Mouse (Mus musculus) liver, adult 2 months (tissue): ENCODE measurements at regions not wholly inside any gene's neighbourhood (a gene's known extent, or its start where the extent isn't known, plus 50 kb on each side); places are given as distances from the start of the nearest gene placed in this dataset.

Experiments used
- DNase-seq: peaks from one replicate; pipeline ENCODE4 v3.0.0-alpha.2; 2011; ENCODE audit warnings: low read depth, low spot score; ENCODE audit errors: extremely low read depth
- H3K27ac ChIP-seq: fragments of 200-500 bp; replicated peaks from 2 replicates; pipeline ENCODE4 v1.5.1; 2012; ENCODE audit warnings: low read depth, mild to moderate bottlenecking, control low read depth, inconsistent platforms, low read length; ENCODE audit not compliant: insufficient read depth
- H3K27me3 ChIP-seq: fragments of 200-500 bp; 2 replicates; pipeline ENCODE4 v1.6.1; 2012; ENCODE audit warnings: mild to moderate bottlenecking, moderate library complexity, low read length, inconsistent platforms; ENCODE audit not compliant: control insufficient read depth, insufficient read depth
- H3K36me3 ChIP-seq: fragments of 200-500 bp; 2 replicates; pipeline ENCODE4 v1.6.1; 2012; ENCODE audit warnings: low read length, inconsistent platforms; ENCODE audit not compliant: control insufficient read depth, insufficient read depth
- H3K4me1 ChIP-seq: fragments of 200-500 bp; 2 replicates; pipeline ENCODE4 v1.6.1; 2011; ENCODE audit warnings: low read length; ENCODE audit not compliant: control insufficient read depth, insufficient read depth
- H3K4me3 ChIP-seq: fragments of 200-500 bp; 2 replicates; pipeline ENCODE4 v1.5.1; 2011; ENCODE audit warnings: low read depth, mild to moderate bottlenecking, control low read depth, low read length, moderate library complexity; ENCODE audit not compliant: insufficient read depth
- H3K79me2 ChIP-seq: fragments of 200-500 bp; 2 replicates; pipeline ENCODE4 v1.6.1; 2012; ENCODE audit warnings: inconsistent platforms, mild to moderate bottlenecking, low read length, moderate library complexity; ENCODE audit not compliant: control insufficient read depth, insufficient read depth
- H3K9ac ChIP-seq: fragments of 200-500 bp; 2 replicates; pipeline ENCODE4 v1.6.1; 2012; ENCODE audit warnings: low read depth, mild to moderate bottlenecking, control low read depth, inconsistent platforms, low read length
- CTCF ChIP-seq: fragments of 200-500 bp; IDR thresholded peaks from 2 replicates; pipeline ENCODE4 v1.5.1; 2011; ENCODE audit warnings: low read depth, low read length, control low read depth
- POLR2A ChIP-seq: fragments of 200-500 bp; IDR thresholded peaks from 2 replicates; pipeline ENCODE4 v1.6.1; 2011; ENCODE audit warnings: low read length, control low read depth; ENCODE audit not compliant: insufficient read depth; ENCODE audit errors: extremely low read depth
- WGBS: fragments of 180-500 bp; shearing (Covaris S2); methylation state at CpG from one replicate; pipeline ENCODE4 v1.1.7; 2018; 5-methylcytosine and 5-hydroxymethylcytosine counted together

- TF ChIP-seq POLR2A: no peak
- Histone ChIP-seq H3K36me3 (no peaks in the 10 kb centered on the region), H3K4me1 (no peaks in the 10 kb centered on the region), H3K79me2 (no peaks in the 10 kb centered on the region), H3K27me3 (no peaks in the 10 kb centered on the region), H3K9ac (no peak overlapping the region), H3K27ac (no peak overlapping the region), H3K4me3 (no peak overlapping the region)
- no peak for DNase-seq
- WGBS: 61% methylated on average over 1 of the region's 1 CpGs
These were observed 255.2 kb downstream of the 1810013L24Rik start for GRCm38 (mm10) chr16:9085133-9085532.

GRCm38 (mm10) chr16:9085977-9086376, 256.1 kb downstream of the 1810013L24Rik start:
- Histone ChIP-seq H3K9ac (no peak overlapping the region), H3K27ac (no peak overlapping the region), H3K79me2 (no peaks in the 10 kb centered on the region), H3K27me3 (no peaks in the 10 kb centered on the region), H3K36me3 (no peaks in the 10 kb centered on the region), H3K4me1 (no peaks in the 10 kb centered on the region), H3K4me3 (no peak overlapping the region)
- TF ChIP-seq POLR2A: no peak
- TF ChIP-seq CTCF: no peak
- 72% methylated on average over 5 of the region's 5 CpGs for WGBS
- no peak for DNase-seq

DNA sequence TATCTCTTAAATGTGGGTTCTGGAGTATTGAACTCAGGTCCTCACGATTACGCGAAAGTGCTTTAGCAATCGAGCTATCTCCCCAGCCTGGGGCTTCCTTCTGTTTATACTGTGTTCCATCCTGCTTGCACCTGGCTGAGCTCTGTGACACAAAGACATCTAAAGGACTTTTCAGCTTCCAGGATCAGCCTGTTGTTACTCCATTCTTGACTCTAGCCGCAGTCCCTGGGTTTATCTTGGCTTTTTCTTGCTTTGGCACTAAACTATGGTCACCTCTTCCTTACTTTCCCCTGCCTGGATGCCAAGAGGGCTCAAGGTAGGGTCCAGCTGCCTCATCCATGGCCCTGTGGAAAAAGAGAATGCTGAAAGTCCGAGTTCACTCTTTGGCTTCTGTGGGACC, 261.9 kb downstream of the 1810013L24Rik start:
- Histone ChIP-seq H3K9ac (no peak overlapping the region), H3K27me3 (no peaks in the 10 kb centered on the region), H3K27ac (no peak overlapping the region), H3K79me2 (no peaks in the 10 kb centered on the region), H3K4me3 (no peak overlapping the region), H3K4me1 (no peaks in the 10 kb centered on the region), H3K36me3 (no peaks in the 10 kb centered on the region)
- DNase-seq: no peak
- TF ChIP-seq POLR2A: no peak
- no peak for TF ChIP-seq CTCF
- WGBS: 78% methylated on average over 6 of the region's 6 CpGs

- no peaks in the 10 kb centered on the region for H3K36me3 ChIP-seq
- no peak overlapping the region for H3K9ac ChIP-seq
- no peaks in the 10 kb centered on the region for H3K27me3 ChIP-seq
- no peaks in the 10 kb centered on the region for H3K4me1 ChIP-seq
- H3K79me2 ChIP-seq: no peaks in the 10 kb centered on the region
- H3K27ac ChIP-seq: no peak overlapping the region
- H3K4me3 ChIP-seq: no peak overlapping the region
- 49% methylated on average over 11 of the region's 11 CpGs for WGBS
- no peak for DNase-seq
- TF ChIP-seq POLR2A (no peak), CTCF (no peak)
These were observed 262.4 kb downstream of the 1810013L24Rik start for GRCm38 (mm10) chr16:9092191-9092848.

DNA sequence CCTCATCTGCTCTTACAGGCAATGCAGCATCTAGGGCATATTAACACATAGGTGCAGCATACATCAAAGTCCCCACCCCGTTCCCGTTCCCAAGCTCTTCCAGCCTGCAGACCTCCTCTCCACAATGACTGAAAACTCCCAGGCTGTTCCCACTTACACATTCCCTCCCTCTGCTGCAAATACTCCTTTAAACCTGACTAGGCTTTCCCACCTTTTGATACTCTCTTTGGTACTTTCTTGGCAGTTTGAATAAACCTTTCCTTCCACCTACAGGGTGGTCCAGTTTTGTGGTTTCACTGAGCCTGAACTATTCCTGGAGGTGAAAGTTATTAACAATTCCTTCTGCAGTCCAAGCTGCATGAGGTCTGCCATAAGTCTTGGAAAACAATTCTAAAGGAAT, 263.7 kb downstream of the 1810013L24Rik start:
- Histone ChIP-seq H3K4me1 (no peaks in the 10 kb centered on the region), H3K79me2 (no peaks in the 10 kb centered on the region), H3K9ac (no peak overlapping the region), H3K27me3 (no peaks in the 10 kb centered on the region), H3K36me3 (no peaks in the 10 kb centered on the region), H3K27ac (no peak overlapping the region), H3K4me3 (no peak overlapping the region)
- no peak for TF ChIP-seq POLR2A
- 30% methylated on average over 2 of the region's 2 CpGs for WGBS
- no peak for DNase-seq

DNA sequence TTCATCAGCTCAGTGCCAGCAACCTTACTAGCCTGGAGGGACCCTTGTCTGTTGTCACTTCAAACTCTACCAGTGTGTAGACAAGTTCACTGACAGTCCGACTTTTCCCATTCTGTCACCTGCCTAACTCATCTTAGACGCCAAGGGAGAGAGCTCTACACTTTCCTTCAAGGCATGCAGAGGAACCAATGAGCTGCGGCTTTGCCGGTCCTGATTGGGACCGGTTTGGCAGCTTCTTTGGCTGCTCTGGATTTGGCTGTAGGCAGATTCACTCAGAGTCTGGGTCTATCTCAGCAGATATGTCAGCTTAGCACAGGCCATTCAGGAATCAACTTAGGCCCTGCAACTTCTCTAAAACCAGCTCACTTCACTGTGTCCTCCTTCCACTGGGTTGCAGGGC, 264.3 kb downstream of the 1810013L24Rik start:
- WGBS: 37% methylated on average over 5 of the region's 5 CpGs
- H3K27me3 ChIP-seq: no peaks in the 10 kb centered on the region
- DNase-seq: no peak

More for the DNA sequence above, 264.3 kb downstream of the 1810013L24Rik start:
- no peak overlapping the region for H3K9ac ChIP-seq
- no peaks in the 10 kb centered on the region for H3K79me2 ChIP-seq
- no peaks in the 10 kb centered on the region for H3K36me3 ChIP-seq
- H3K4me1 ChIP-seq: no peaks in the 10 kb centered on the region
- no peak for TF ChIP-seq CTCF
- no peak for TF ChIP-seq POLR2A
- no peak overlapping the region for H3K4me3 ChIP-seq
- H3K27ac ChIP-seq: no peak overlapping the region
